Mouse (Mus musculus) midbrain, embryonic 10.5 days (tissue): Measurements from ENCODE around the gene Grip1. TPM values are rescaled to one million over a fixed set of nuclear protein-coding genes. Genes with fewer than 3 reads are reported as not detected.

Experiments used
- DNase-seq: peaks from one replicate; pipeline ENCODE4 v3.0.0-alpha.2; 2017; ENCODE audit warnings: low spot score
- H3K27ac ChIP-seq: fragments of 300-500 bp; sonication (generic); replicated peaks from 2 replicates; pipeline ENCODE4 v1.5.1; 2016; ENCODE audit warnings: mild to moderate bottlenecking
- H3K27me3 ChIP-seq: fragments of 300-500 bp; sonication (generic); 2 replicates; pipeline ENCODE4 v1.6.1; 2016; ENCODE audit warnings: low read depth, mild to moderate bottlenecking; ENCODE audit not compliant: poor library complexity, severe bottlenecking
- H3K36me3 ChIP-seq: fragments of 300-500 bp; sonication (generic); 2 replicates; pipeline ENCODE4 v1.6.1; 2016; ENCODE audit warnings: mild to moderate bottlenecking, moderate library complexity
- H3K4me1 ChIP-seq: fragments of 300-500 bp; sonication (generic); 2 replicates; pipeline ENCODE4 v1.6.1; 2016
- H3K4me3 ChIP-seq: fragments of 300-500 bp; sonication (generic); 2 replicates; pipeline ENCODE4 v1.5.1; 2016; ENCODE audit warnings: mild to moderate bottlenecking, moderate library complexity
- H3K9me3 ChIP-seq: fragments of 300-500 bp; sonication (generic); replicated peaks from 2 replicates; pipeline ENCODE4 v1.6.1; 2016; ENCODE audit warnings: mild to moderate bottlenecking
- WGBS: fragments of 180-500 bp; shearing (Covaris S2); methylation state at CpG from one replicate; pipeline ENCODE4 v1.1.7; 2016; 5-methylcytosine and 5-hydroxymethylcytosine counted together
- polyA plus RNA-seq: library from polyadenylated mRNA; unstranded; fragments of >200 nt; fragmentation: Nextera tagmentation; extraction: Ambion mirVana; gene quantifications from 2 replicates; pipeline ENCODE4 v1.2.1, GENCODE M21; 2016

Gene Grip1
- polyA plus RNA-seq, 1 experiment from 2014 or later, result 5.0 TPM

DNA sequence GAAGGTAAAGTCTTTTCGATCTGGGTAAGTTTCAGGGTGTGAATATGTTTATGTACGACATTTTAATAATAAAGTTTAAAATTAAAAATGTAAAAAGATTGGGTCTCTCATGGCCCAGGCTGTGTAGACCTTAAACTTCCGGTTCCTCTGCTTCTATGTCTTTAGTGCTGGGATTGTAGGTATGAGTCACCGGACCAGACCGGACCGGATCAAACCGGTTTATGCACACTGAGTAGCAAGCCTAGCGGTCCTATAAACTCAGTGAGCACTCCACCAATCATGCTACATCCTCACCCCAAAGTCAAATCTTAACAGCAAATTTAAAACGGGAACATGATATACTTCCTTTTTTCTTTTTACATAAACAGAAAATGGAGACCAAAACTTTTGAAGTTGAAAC is 530.7 kb downstream of the Grip1 start:
- H3K4me1 ChIP-seq, result peaks cover 9% of the 10 kb centered on the region

DNA sequence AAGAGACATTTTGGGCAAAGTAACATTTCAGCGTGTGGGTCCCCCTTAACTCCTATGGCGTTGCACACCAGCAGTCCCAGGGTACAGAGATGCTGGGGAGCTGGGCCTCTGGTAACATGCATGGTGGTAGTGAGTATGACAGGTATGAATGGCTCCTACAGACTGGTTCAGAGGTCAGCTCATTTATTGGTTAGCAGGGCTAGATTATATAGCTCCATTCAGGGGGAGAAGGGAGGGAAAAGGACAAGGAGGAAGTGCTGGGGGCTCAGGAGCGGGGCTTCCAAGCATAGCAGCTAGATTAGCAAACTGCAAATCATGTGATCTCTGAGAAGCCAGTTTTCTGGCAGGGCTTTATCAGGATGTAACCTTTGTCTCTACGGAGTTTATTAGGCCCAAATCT is 544.8 kb downstream of the Grip1 start:
- DNase-seq, result no peak
- 89% methylated on average over 4 of the region's 4 CpGs for WGBS
- Histone ChIP-seq H3K4me3 (no peak overlapping the region), H3K27ac (no peak overlapping the region), H3K4me1 (no peaks in the 10 kb centered on the region), H3K36me3 (no peaks in the 10 kb centered on the region), H3K27me3 (no peaks in the 10 kb centered on the region), H3K9me3 (0 out of 2 replicates have a peak, but pooled peaks cover 3% of the 10 kb centered on the region)

More for the DNA sequence above, 530.7 kb downstream of the Grip1 start:
- Histone ChIP-seq H3K9me3 (no peaks in the 10 kb centered on the region), H3K27ac (no peak overlapping the region), H3K36me3 (no peaks in the 10 kb centered on the region), H3K27me3 (no peaks in the 10 kb centered on the region), H3K4me3 (no peak overlapping the region)
- WGBS, result 93% methylated on average over 9 of the region's 9 CpGs
- no peak for DNase-seq

DNA sequence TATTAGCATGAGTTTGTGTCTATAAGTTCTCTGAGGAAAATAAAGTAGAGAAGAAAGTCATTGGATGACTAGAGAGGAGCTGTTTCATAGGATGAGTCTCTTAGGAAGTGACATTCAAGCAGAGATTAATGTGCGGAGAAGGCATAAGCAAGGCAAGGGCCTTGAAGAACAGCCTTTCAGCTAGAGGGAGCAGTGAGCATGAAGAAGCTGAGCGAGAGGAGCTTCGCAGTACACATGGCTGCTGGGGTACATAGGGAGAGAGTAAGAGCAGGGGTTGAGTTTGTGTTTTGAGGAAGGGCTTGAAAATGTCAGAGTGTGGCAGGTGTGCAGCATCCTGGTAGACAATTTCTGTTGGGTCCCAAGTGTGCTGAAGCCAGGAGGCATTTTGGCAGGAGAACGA is 548.5 kb downstream of the Grip1 start:
- no peak overlapping the region for H3K27ac ChIP-seq
- no peak overlapping the region for H3K4me3 ChIP-seq
- no peaks in the 10 kb centered on the region for H3K36me3 ChIP-seq
- no peaks in the 10 kb centered on the region for H3K9me3 ChIP-seq
- 96% methylated on average over 4 of the region's 4 CpGs for WGBS
- H3K27me3 ChIP-seq, result no peaks in the 10 kb centered on the region
- DNase-seq, result no peak
- H3K4me1 ChIP-seq, result no peaks in the 10 kb centered on the region

DNA sequence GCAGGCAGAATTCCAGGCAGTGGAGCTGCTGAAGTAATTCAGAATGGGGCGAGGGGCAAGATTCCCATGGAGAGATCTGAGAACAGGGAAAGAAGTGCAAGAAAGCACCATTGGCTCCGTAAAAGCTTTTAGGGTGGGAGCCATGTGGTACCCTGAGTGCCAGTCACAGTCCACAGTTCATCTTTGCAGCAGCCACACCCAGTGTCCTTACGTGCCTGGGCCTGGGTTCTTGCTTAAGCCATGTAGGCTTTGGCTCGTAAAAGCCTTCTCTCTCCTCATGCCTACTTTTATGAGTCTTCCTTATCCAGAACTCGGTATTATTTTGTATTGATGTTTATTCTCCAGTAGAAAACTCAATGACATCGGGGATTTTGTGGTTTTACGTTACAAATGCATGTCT is 550.5 kb downstream of the Grip1 start:
- Histone ChIP-seq H3K9me3 (no peaks in the 10 kb centered on the region), H3K27ac (no peak overlapping the region), H3K36me3 (no peaks in the 10 kb centered on the region), H3K4me1 (no peaks in the 10 kb centered on the region), H3K27me3 (no peaks in the 10 kb centered on the region), H3K4me3 (no peak overlapping the region)
- DNase-seq, result no peak
- WGBS, result 92% methylated on average over 7 of the region's 7 CpGs

DNA sequence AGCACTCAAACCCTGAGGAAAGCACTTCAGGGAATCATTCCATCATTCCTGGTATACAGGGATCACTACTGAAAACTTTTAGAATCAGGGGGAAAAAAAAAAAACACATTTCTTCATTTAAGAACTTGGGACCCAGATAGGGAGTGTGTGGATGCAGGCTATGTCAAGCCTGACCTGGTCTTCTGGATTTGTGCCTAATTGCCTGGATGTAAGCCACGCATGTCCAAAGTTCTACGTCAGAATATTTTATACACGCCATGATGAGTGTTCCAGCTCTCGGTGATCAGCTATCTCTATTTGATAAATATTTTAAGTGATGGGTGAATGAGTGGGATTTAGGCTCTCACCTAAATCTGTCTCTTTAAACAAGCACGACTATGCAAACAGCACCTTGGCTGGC is 552.0 kb downstream of the Grip1 start:
- no peak for DNase-seq
- H3K27ac ChIP-seq, result no peak overlapping the region
- WGBS, result 88% methylated on average over 5 of the region's 5 CpGs

DNA sequence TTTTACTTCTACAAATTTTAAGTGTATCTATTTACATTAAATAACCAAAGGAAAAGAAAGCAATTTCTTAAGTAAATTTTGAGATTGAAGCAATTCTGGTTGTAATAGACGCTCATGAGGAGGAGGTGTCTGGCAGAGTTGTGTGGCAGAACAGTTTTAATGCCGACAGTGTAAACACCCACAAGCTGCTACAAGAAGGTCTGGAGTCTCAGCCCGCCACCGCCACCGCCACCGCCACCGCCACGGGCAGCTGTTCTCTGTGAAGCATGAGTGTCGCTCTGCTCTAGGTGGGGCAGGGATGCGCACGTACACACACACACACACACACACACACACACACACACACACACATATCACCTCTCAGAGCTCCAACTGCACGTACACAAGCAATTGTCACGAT is 558.7 kb downstream of the Grip1 start:
- Histone ChIP-seq H3K36me3 (no peaks in the 10 kb centered on the region), H3K4me3 (no peak overlapping the region), H3K27ac (no peak overlapping the region), H3K9me3 (no peaks in the 10 kb centered on the region), H3K4me1 (no peaks in the 10 kb centered on the region), H3K27me3 (no peaks in the 10 kb centered on the region)
- WGBS, result 92% methylated on average over 13 of the region's 13 CpGs
- DNase-seq, result no peak

More for the DNA sequence above, 552.0 kb downstream of the Grip1 start:
- Histone ChIP-seq H3K36me3 (no peaks in the 10 kb centered on the region), H3K4me3 (no peak overlapping the region), H3K27me3 (no peaks in the 10 kb centered on the region), H3K4me1 (no peaks in the 10 kb centered on the region), H3K9me3 (no peaks in the 10 kb centered on the region)

DNA sequence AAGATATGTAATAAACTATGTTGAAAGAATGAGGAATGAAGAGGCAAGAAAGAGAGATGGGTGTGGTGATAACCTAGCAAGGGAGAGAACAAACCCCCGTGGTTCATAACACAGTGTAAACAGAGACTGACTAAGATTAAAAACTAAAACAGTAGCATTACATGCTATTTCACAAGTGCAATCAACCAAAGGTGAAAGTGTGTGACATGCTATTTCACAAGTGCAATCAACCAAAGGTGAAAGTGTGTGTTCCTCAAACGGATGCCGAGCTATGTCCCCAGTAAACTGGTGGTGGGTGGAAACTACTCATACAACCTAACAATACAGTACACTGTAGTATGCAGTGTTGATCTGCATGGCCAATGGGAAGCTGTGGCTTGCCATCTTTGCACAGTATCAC is 561.5 kb downstream of the Grip1 start:
- H3K27ac ChIP-seq, result no peak overlapping the region
- H3K9me3 ChIP-seq, result no peaks in the 10 kb centered on the region
- no peak overlapping the region for H3K4me3 ChIP-seq
- DNase-seq, result no peak
- no peaks in the 10 kb centered on the region for H3K4me1 ChIP-seq
- no peaks in the 10 kb centered on the region for H3K27me3 ChIP-seq
- no peaks in the 10 kb centered on the region for H3K36me3 ChIP-seq
- WGBS, result 95% methylated on average over 3 of the region's 3 CpGs

DNA sequence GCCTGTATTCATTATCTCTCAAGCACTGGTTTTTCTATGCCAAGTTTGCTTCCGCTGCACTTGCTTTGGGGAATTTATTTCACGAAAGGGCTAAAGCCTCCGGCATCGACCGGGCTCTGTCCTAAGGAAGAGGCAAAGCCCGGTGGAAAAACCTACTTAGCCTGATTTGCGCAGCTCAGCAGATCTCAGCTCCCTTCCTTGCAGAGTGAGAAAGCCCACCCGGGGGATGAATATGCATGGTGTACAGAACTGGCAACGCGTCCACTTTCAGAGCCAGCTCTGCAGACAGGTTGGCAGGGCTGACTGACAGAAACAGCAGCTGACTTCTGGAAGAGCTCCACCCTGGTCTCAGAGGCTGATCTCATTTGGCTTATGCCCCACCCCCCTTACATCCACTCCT is 572.8 kb downstream of the Grip1 start:
- H3K36me3 ChIP-seq, result no peaks in the 10 kb centered on the region
- H3K27me3 ChIP-seq, result peaks cover 1% of the 10 kb centered on the region; the same call in 1 of the 2 replicates
- no peak overlapping the region for H3K4me3 ChIP-seq
- H3K9me3 ChIP-seq, result no peaks in the 10 kb centered on the region
- no peak for DNase-seq
- no peak overlapping the region for H3K27ac ChIP-seq
- 78% methylated on average over 10 of the region's 10 CpGs for WGBS
- no peaks in the 10 kb centered on the region for H3K4me1 ChIP-seq

DNA sequence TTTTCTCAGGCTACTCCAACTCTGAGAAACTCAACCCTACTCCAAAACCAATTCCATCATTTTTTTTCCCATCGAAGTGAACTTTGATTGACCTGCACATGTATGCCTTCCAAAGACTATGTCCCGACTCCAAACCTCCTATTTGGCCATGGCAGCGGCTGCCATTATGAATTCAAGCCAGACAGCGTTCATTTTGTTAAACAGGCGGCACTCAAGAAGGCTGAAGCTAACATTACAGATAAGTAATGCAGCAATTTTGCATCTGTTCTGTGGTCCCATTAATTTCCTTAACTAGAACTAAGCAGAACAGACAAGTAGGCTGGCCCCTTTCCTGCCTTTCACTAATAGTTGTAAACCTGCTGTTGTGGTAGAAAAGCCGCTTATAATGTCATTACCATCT is 577.3 kb downstream of the Grip1 start:
- no peak for DNase-seq
- 91% methylated on average over 6 of the region's 6 CpGs for WGBS
- Histone ChIP-seq H3K36me3 (no peaks in the 10 kb centered on the region), H3K4me1 (peaks cover 11% of the 10 kb centered on the region), H3K27me3 (peaks cover 27% of the 10 kb centered on the region), H3K9me3 (no peaks in the 10 kb centered on the region), H3K27ac (no peak overlapping the region), H3K4me3 (no peak overlapping the region)

DNA sequence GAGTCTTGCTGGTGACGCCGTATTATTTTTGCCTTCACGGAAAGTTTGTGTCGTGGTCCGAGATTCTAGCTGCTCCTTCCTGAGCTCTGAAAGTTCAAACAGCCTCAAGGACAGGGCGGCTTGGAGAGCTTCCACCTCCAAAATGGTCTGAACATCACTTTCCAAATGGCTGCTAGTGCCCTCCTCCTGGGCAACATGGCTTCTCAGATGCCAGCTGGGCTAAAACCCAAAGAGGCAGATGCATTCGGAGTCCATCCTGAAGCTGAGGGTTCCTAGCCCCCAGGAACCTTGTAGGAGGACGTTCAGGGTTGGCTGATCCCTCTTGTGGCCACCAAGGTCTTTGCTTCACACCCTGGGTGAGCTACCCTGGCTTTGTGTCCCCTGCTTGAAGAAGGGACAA is 577.7 kb downstream of the Grip1 start:
- no peaks in the 10 kb centered on the region for H3K36me3 ChIP-seq
- no peaks in the 10 kb centered on the region for H3K9me3 ChIP-seq
- 90% methylated on average over 8 of the region's 8 CpGs for WGBS
- no peak for DNase-seq
- no peak overlapping the region for H3K4me3 ChIP-seq
- peaks cover 15% of the 10 kb centered on the region for H3K4me1 ChIP-seq
- H3K27ac ChIP-seq, result no peak overlapping the region
- peaks cover 27% of the 10 kb centered on the region for H3K27me3 ChIP-seq

DNA sequence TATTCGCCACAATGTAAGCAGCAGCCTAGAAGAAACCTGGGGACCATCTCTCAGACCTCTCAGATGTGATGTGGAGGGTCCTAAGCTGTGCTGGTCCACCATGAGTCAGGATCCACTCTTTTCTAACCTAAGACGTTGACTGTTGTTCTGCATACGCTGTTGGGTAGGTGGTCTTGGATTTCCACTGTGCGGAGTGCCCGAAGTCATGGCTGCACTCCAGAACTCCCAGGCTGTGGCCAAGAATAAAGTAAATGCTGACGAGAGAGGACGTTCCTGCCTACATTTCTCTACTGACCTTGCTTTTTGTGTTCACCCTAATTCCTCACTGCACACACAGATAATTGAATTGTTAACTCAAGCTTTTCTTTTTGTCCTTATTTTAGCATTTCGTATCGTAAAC is 580.2 kb downstream of the Grip1 start:
- Histone ChIP-seq H3K4me1 (peaks cover 15% of the 10 kb centered on the region), H3K9me3 (no peaks in the 10 kb centered on the region), H3K36me3 (peaks cover 7% of the 10 kb centered on the region; the same call in 1 of the 2 replicates), H3K27ac (no peak overlapping the region), H3K27me3 (peaks cover 51% of the 10 kb centered on the region), H3K4me3 (no peak overlapping the region)
- WGBS, result 84% methylated on average over 9 of the region's 9 CpGs
- no peak for DNase-seq

DNA sequence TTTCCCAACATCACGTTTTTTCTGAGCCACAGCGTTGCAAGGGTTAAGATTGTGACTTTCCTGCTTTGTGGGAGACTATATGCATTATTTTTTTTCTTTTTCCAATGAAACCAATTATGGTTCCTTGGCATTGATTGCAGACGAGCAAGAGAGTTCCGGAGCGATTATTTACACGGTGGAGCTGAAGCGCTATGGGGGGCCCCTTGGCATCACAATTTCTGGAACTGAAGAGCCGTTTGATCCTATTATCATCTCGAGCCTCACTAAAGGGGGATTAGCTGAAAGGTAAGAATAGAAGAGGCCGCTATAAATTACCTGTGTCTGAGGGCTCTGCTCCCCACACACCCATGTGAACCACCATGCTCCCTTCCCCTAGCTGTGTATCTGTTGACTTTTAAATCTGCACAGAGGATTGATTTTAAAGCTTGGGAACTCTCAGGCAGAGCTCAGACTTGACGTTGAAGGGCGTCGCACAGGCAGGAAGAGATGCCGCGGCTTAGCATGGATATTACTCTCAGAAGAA is 581.6 kb downstream of the Grip1 start:
- Histone ChIP-seq H3K4me1 (peaks cover 15% of the 10 kb centered on the region), H3K27me3 (peaks cover 59% of the 10 kb centered on the region), H3K27ac (no peak overlapping the region), H3K36me3 (peaks cover 8% of the 10 kb centered on the region; the same call in 1 of the 2 replicates), H3K9me3 (no peaks in the 10 kb centered on the region), H3K4me3 (no peak overlapping the region)
- 45% methylated on average over 15 of the region's 15 CpGs for WGBS
- no peak for DNase-seq

DNA sequence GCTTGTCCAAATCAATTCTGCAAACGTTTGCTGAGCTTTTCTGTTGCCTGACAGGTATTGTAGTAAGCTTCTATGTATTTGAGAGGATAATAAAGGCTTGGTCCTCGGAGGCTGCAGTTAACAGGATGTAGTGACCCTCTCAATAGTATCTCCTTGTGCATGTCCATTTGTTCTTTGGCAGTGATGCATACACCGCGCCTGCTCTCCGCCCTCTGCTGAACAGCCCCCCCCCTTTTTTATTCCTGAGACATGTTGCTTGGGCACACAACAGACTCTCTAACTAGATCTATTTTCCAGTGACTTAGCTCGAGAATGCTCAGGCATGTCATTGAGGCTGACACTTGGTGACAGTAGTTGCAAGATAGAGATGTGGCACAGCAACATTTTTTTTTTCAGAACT is 582.2 kb downstream of the Grip1 start:
- Histone ChIP-seq H3K27me3 (peaks cover 59% of the 10 kb centered on the region), H3K4me1 (peaks cover 15% of the 10 kb centered on the region), H3K9me3 (no peaks in the 10 kb centered on the region), H3K27ac (no peak overlapping the region), H3K36me3 (peaks cover 8% of the 10 kb centered on the region; the same call in 1 of the 2 replicates), H3K4me3 (no peak overlapping the region)
- no peak for DNase-seq
- WGBS, result 41% methylated on average over 6 of the region's 6 CpGs

DNA sequence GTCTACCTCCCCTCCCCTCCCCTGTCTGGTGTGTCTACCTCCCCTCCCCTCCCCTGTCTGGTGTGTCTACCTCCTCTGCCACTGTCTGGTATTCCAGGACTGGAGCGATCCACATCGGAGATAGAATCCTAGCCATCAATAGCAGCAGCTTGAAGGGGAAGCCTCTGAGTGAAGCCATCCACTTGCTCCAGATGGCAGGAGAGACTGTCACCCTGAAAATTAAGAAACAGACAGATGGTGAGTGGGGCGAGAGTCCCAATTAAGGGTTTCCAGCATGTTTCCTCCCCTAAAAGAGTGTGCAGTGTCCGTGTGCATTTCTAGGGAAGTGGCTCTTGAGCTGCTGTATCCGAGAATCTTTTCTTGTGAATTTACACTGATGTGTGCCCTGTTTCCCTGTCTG is 584.6 kb downstream of the Grip1 start:
- peaks cover 8% of the 10 kb centered on the region; the same call in 1 of the 2 replicates for H3K36me3 ChIP-seq
- DNase-seq, result no peak
- H3K4me1 ChIP-seq, result peaks cover 15% of the 10 kb centered on the region
- peaks cover 43% of the 10 kb centered on the region for H3K27me3 ChIP-seq
- H3K9me3 ChIP-seq, result no peaks in the 10 kb centered on the region
- 94% methylated on average over 5 of the region's 5 CpGs for WGBS
- H3K27ac ChIP-seq, result no peak overlapping the region
- H3K4me3 ChIP-seq, result no peak overlapping the region
